Mouse (Mus musculus) ES-CJ7 (cell line): ENCODE data around the gene Pcna.

ENCODE experiments used
- DNase-seq: peaks from one replicate; pipeline ENCODE4 v3.0.0; 2011; ENCODE audit warnings: low read depth, low spot score

Pcna gene

GRCm38 (mm10) chr2:132233985-132234765 is 18.9 kb downstream of the Pcna start:
- no peak for DNase-seq

- DNase-seq, result no peak
These were observed 20.6 kb downstream of the Pcna start for GRCm38 (mm10) chr2:132232413-132232945.

- DNase-seq, result no peak
These were observed 28.8 kb downstream of the Pcna start for GRCm38 (mm10) chr2:132224359-132224758.

GRCm38 (mm10) chr2:132221611-132222073 is 31.5 kb downstream of the Pcna start:
- no peak for DNase-seq

- DNase-seq, result no peak
These were observed 41.0 kb downstream of the Pcna start for GRCm38 (mm10) chr2:132211995-132212656.

- peak; percentile 46 for DNase-seq
These were observed 42.3 kb downstream of the Pcna start for GRCm38 (mm10) chr2:132210806-132211312.

GRCm38 (mm10) chr2:132208246-132208881 is 44.8 kb downstream of the Pcna start:
- peak; percentile 52 for DNase-seq

- peak; percentile 80 for DNase-seq
These were observed 46.7 kb downstream of the Pcna start for GRCm38 (mm10) chr2:132206316-132206881.

- DNase-seq, result no peak
These were observed 47.6 kb downstream of the Pcna start for GRCm38 (mm10) chr2:132205549-132205948.

- no peak for DNase-seq
These were observed 49.3 kb downstream of the Pcna start for GRCm38 (mm10) chr2:132203773-132204172.

GRCm38 (mm10) chr2:132203186-132203585 is 49.9 kb downstream of the Pcna start:
- no peak for DNase-seq
